Mouse (Mus musculus): ENCODE measurements around the gene Pkp4. TPM values are rescaled to one million over a fixed set of nuclear protein-coding genes. Genes with fewer than 3 reads are reported as not detected.

Gene Pkp4
- polyA plus RNA-seq, 1 experiment from 2014 or later: 48.3 TPM

GRCm38 (mm10) chr2:59189661-59190185 is 29.1 kb downstream of the Pkp4 start:
- Histone ChIP-seq H3K9me3 (replicated peaks; ENCODE audit: control insufficient read depth, low read length) (no peaks in the 10 kb centered on the region), H3K4me3 (ENCODE audit: low read length) (no peak overlapping the region), H3K27ac (ENCODE audit: low read length) (peak overlapping the region; percentile 49; the same call in 1 of the 2 replicates), H3K9ac (ENCODE audit: low read length) (no peak overlapping the region), H3K4me2 (ENCODE audit: low read depth, low read length) (no peak overlapping the region), H3K36me3 (ENCODE audit: control insufficient read depth, insufficient read depth) (peaks cover 7% of the 10 kb centered on the region), H3K27me3 (ENCODE audit: control insufficient read depth, insufficient read depth, low read length) (no peaks in the 10 kb centered on the region), H3K4me1 (ENCODE audit: control insufficient read depth, insufficient read depth, low read length) (peaks cover 33% of the 10 kb centered on the region)
- 46% methylated on average over 5 of the region's 5 CpGs for WGBS
- ATAC-seq (replicated peaks; ENCODE audit: extremely low read depth, insufficient read depth, low FRiP score): no peak

GRCm38 (mm10) chr2:59190186-59190585 is 29.5 kb downstream of the Pkp4 start:
- Histone ChIP-seq H3K4me2 (ENCODE audit: low read depth, low read length) (no peak overlapping the region), H3K36me3 (ENCODE audit: control insufficient read depth, insufficient read depth) (peaks cover 7% of the 10 kb centered on the region), H3K4me1 (ENCODE audit: control insufficient read depth, insufficient read depth, low read length) (peaks cover 33% of the 10 kb centered on the region), H3K27me3 (ENCODE audit: control insufficient read depth, insufficient read depth, low read length) (no peaks in the 10 kb centered on the region), H3K4me3 (ENCODE audit: low read length) (no peak overlapping the region), H3K9ac (ENCODE audit: low read length) (no peak overlapping the region), H3K27ac (ENCODE audit: low read length) (peak overlapping the region; percentile 49; the same call in 1 of the 2 replicates), H3K9me3 (replicated peaks; ENCODE audit: control insufficient read depth, low read length) (no peaks in the 10 kb centered on the region)
- 74% methylated on average over 10 of the region's 10 CpGs for WGBS
- ATAC-seq (replicated peaks; ENCODE audit: extremely low read depth, insufficient read depth, low FRiP score): no peak

GRCm38 (mm10) chr2:59191466-59191865 is 30.8 kb downstream of the Pkp4 start:
- Histone ChIP-seq H3K4me1 (ENCODE audit: control insufficient read depth, insufficient read depth, low read length) (peaks cover 33% of the 10 kb centered on the region), H3K27ac (ENCODE audit: low read length) (no peak overlapping the region; the same call in 1 of the 2 replicates), H3K9me3 (replicated peaks; ENCODE audit: control insufficient read depth, low read length) (no peaks in the 10 kb centered on the region), H3K9ac (ENCODE audit: low read length) (no peak overlapping the region), H3K4me2 (ENCODE audit: low read depth, low read length) (no peak overlapping the region), H3K4me3 (ENCODE audit: low read length) (no peak overlapping the region), H3K36me3 (ENCODE audit: control insufficient read depth, insufficient read depth) (peaks cover 7% of the 10 kb centered on the region), H3K27me3 (ENCODE audit: control insufficient read depth, insufficient read depth, low read length) (no peaks in the 10 kb centered on the region)
- ATAC-seq (replicated peaks; ENCODE audit: extremely low read depth, insufficient read depth, low FRiP score): no peak
- WGBS: 71% methylated on average over 8 of the region's 8 CpGs

GRCm38 (mm10) chr2:59193117-59193516 is 32.5 kb downstream of the Pkp4 start:
- no peak overlapping the region for H3K4me2 ChIP-seq (ENCODE audit: low read depth, low read length)
- no peak overlapping the region for H3K9ac ChIP-seq (ENCODE audit: low read length)
- 52% methylated on average over 5 of the region's 5 CpGs for WGBS
- no peak for ATAC-seq (replicated peaks; ENCODE audit: extremely low read depth, insufficient read depth, low FRiP score)
- peak overlapping the region; percentile 13; the same call in 1 of the 2 replicates for H3K27ac ChIP-seq (ENCODE audit: low read length)
- peaks cover 38% of the 10 kb centered on the region for H3K4me1 ChIP-seq (ENCODE audit: control insufficient read depth, insufficient read depth, low read length)
- H3K27me3 ChIP-seq (ENCODE audit: control insufficient read depth, insufficient read depth, low read length): no peaks in the 10 kb centered on the region
- no peaks in the 10 kb centered on the region for H3K9me3 ChIP-seq (replicated peaks; ENCODE audit: control insufficient read depth, low read length)
- H3K4me3 ChIP-seq (ENCODE audit: low read length): no peak overlapping the region
- H3K36me3 ChIP-seq (ENCODE audit: control insufficient read depth, insufficient read depth): no peaks in the 10 kb centered on the region; the same call in 1 of the 2 replicates

GRCm38 (mm10) chr2:59197156-59197555 is 36.5 kb downstream of the Pkp4 start:
- Histone ChIP-seq H3K27ac (ENCODE audit: low read length) (no peak overlapping the region), H3K4me3 (ENCODE audit: low read length) (no peak overlapping the region), H3K27me3 (ENCODE audit: control insufficient read depth, insufficient read depth, low read length) (no peaks in the 10 kb centered on the region), H3K9ac (ENCODE audit: low read length) (no peak overlapping the region), H3K36me3 (ENCODE audit: control insufficient read depth, insufficient read depth) (no peaks in the 10 kb centered on the region), H3K9me3 (replicated peaks; ENCODE audit: control insufficient read depth, low read length) (no peaks in the 10 kb centered on the region), H3K4me1 (ENCODE audit: control insufficient read depth, insufficient read depth, low read length) (peaks cover 30% of the 10 kb centered on the region), H3K4me2 (ENCODE audit: low read depth, low read length) (no peak overlapping the region)
- ATAC-seq (replicated peaks; ENCODE audit: extremely low read depth, insufficient read depth, low FRiP score): no peak
- WGBS: 73% methylated on average over 4 of the region's 4 CpGs

- H3K27ac ChIP-seq (ENCODE audit: low read length): no peak overlapping the region
- H3K9me3 ChIP-seq (replicated peaks; ENCODE audit: control insufficient read depth, low read length): no peaks in the 10 kb centered on the region
- no peak for ATAC-seq (replicated peaks; ENCODE audit: extremely low read depth, insufficient read depth, low FRiP score)
- H3K4me1 ChIP-seq (ENCODE audit: control insufficient read depth, insufficient read depth, low read length): peaks cover 34% of the 10 kb centered on the region
- no peak overlapping the region for H3K4me2 ChIP-seq (ENCODE audit: low read depth, low read length)
- WGBS: 90% methylated on average over 5 of the region's 5 CpGs
- H3K4me3 ChIP-seq (ENCODE audit: low read length): no peak overlapping the region
- H3K36me3 ChIP-seq (ENCODE audit: control insufficient read depth, insufficient read depth): no peaks in the 10 kb centered on the region
- H3K9ac ChIP-seq (ENCODE audit: low read length): no peak overlapping the region
- H3K27me3 ChIP-seq (ENCODE audit: control insufficient read depth, insufficient read depth, low read length): no peaks in the 10 kb centered on the region
These were observed 38.9 kb downstream of the Pkp4 start for GRCm38 (mm10) chr2:59199476-59199976.

GRCm38 (mm10) chr2:59200511-59200910 is 39.9 kb downstream of the Pkp4 start:
- H3K9me3 ChIP-seq (replicated peaks; ENCODE audit: control insufficient read depth, low read length): no peaks in the 10 kb centered on the region
- peak overlapping the region; percentile 2; the same call in 1 of the 2 replicates for H3K27ac ChIP-seq (ENCODE audit: low read length)
- H3K4me1 ChIP-seq (ENCODE audit: control insufficient read depth, insufficient read depth, low read length): peaks cover 34% of the 10 kb centered on the region
- 83% methylated on average over 3 of the region's 3 CpGs for WGBS
- H3K36me3 ChIP-seq (ENCODE audit: control insufficient read depth, insufficient read depth): no peaks in the 10 kb centered on the region
- no peak for ATAC-seq (replicated peaks; ENCODE audit: extremely low read depth, insufficient read depth, low FRiP score)
- no peak overlapping the region for H3K9ac ChIP-seq (ENCODE audit: low read length)
- no peak overlapping the region for H3K4me2 ChIP-seq (ENCODE audit: low read depth, low read length)
- no peak overlapping the region for H3K4me3 ChIP-seq (ENCODE audit: low read length)
- H3K27me3 ChIP-seq (ENCODE audit: control insufficient read depth, insufficient read depth, low read length): no peaks in the 10 kb centered on the region

- 31% methylated on average over 5 of the region's 5 CpGs for WGBS
- no peaks in the 10 kb centered on the region for H3K36me3 ChIP-seq (ENCODE audit: control insufficient read depth, insufficient read depth)
- H3K27ac ChIP-seq (ENCODE audit: low read length): peak overlapping the region; percentile 78
- no peaks in the 10 kb centered on the region for H3K9me3 ChIP-seq (replicated peaks; ENCODE audit: control insufficient read depth, low read length)
- no peak for ATAC-seq (replicated peaks; ENCODE audit: extremely low read depth, insufficient read depth, low FRiP score)
- peaks cover 47% of the 10 kb centered on the region for H3K4me1 ChIP-seq (ENCODE audit: control insufficient read depth, insufficient read depth, low read length)
- H3K4me2 ChIP-seq (ENCODE audit: low read depth, low read length): peak overlapping the region; percentile 10
- H3K27me3 ChIP-seq (ENCODE audit: control insufficient read depth, insufficient read depth, low read length): no peaks in the 10 kb centered on the region
- no peak overlapping the region for H3K4me3 ChIP-seq (ENCODE audit: low read length)
- peak overlapping the region; percentile 36; the same call in 1 of the 2 replicates for H3K9ac ChIP-seq (ENCODE audit: low read length)
These were observed 42.3 kb downstream of the Pkp4 start for GRCm38 (mm10) chr2:59202930-59203329.

- H3K36me3 ChIP-seq (ENCODE audit: control insufficient read depth, insufficient read depth): no peaks in the 10 kb centered on the region
- H3K9ac ChIP-seq (ENCODE audit: low read length): no peak overlapping the region
- no peaks in the 10 kb centered on the region for H3K27me3 ChIP-seq (ENCODE audit: control insufficient read depth, insufficient read depth, low read length)
- H3K27ac ChIP-seq (ENCODE audit: low read length): peak overlapping the region; percentile 78
- no peak overlapping the region for H3K4me3 ChIP-seq (ENCODE audit: low read length)
- H3K9me3 ChIP-seq (replicated peaks; ENCODE audit: control insufficient read depth, low read length): no peaks in the 10 kb centered on the region
- no peak overlapping the region; the same call in 1 of the 2 replicates for H3K4me2 ChIP-seq (ENCODE audit: low read depth, low read length)
- H3K4me1 ChIP-seq (ENCODE audit: control insufficient read depth, insufficient read depth, low read length): peaks cover 54% of the 10 kb centered on the region
- WGBS: 63% methylated on average over 3 of the region's 3 CpGs
- no peak for ATAC-seq (replicated peaks; ENCODE audit: extremely low read depth, insufficient read depth, low FRiP score)
These were observed 43.2 kb downstream of the Pkp4 start for GRCm38 (mm10) chr2:59203627-59204425.

Data from heart, embryonic 16.5 days (tissue).